Mouse (Mus musculus) embryonic facial prominence, embryonic 10.5 days (tissue): ENCODE measurements around the gene Hmgb3. TPM values are rescaled to one million over a fixed set of nuclear protein-coding genes. Genes with fewer than 3 reads are reported as not detected.
"Not testable (repeated sequence)": the region's sequence is repeated elsewhere in the genome, so short reads cannot be mapped to it uniquely, and the experiment has no call there.

Experiments used
- DNase-seq: peaks from one replicate; pipeline ENCODE4 v3.0.0-alpha.2; 2017; ENCODE audit warnings: low spot score
- H3K27ac ChIP-seq: fragments of 300-500 bp; sonication (generic); replicated peaks from 2 replicates; pipeline ENCODE4 v1.5.1; 2016; ENCODE audit warnings: mild to moderate bottlenecking
- H3K27me3 ChIP-seq: fragments of 300-500 bp; sonication (generic); replicated peaks from 2 replicates; pipeline ENCODE4 v1.6.1; 2016; ENCODE audit warnings: low read depth, mild to moderate bottlenecking; ENCODE audit not compliant: poor library complexity, severe bottlenecking
- H3K36me3 ChIP-seq: fragments of 300-500 bp; sonication (generic); replicated peaks from 2 replicates; pipeline ENCODE4 v1.6.1; 2016; ENCODE audit warnings: mild to moderate bottlenecking, moderate library complexity
- H3K4me1 ChIP-seq: fragments of 300-500 bp; sonication (generic); 2 replicates; pipeline ENCODE4 v1.6.1; 2016
- H3K4me3 ChIP-seq: fragments of 300-500 bp; sonication (generic); 2 replicates; pipeline ENCODE4 v1.5.1; 2016; ENCODE audit warnings: mild to moderate bottlenecking, moderate library complexity
- H3K9me3 ChIP-seq: fragments of 300-500 bp; sonication (generic); 2 replicates; pipeline ENCODE4 v1.6.1; 2016; ENCODE audit warnings: mild to moderate bottlenecking
- WGBS: fragments of 180-500 bp; shearing (Covaris S2); methylation state at CpG from one replicate; pipeline ENCODE4 v1.1.7; 2016; 5-methylcytosine and 5-hydroxymethylcytosine counted together
- polyA plus RNA-seq: library from polyadenylated mRNA; unstranded; fragments of >200 nt; fragmentation: Nextera tagmentation; extraction: Ambion mirVana; gene quantifications from 2 replicates; pipeline ENCODE4 v1.2.1, GENCODE M21; 2016

Gene Hmgb3
- 686 and 718 TPM in 2 replicates for polyA plus RNA-seq

GRCm38 (mm10) chrX:71555415-71556114 lies at the start of gene Hmgb3:
Hmgb3 (plus strand) TSS chrX:71555918.
- DNase-seq = peak; percentile 90
- WGBS = 26% methylated on average over 59 of the region's 59 CpGs
- Histone ChIP-seq H3K27me3 (peaks cover 10% of the 10 kb centered on the region; the same call in 1 of the 2 replicates), H3K27ac (peak within 1 kb of the TSS; percentile 99), H3K9me3 (peaks cover 9% of the 10 kb centered on the region; the same call in 1 of the 2 replicates), H3K4me3 (peak within 1 kb of the TSS; percentile 78), H3K36me3 (peaks cover 17% of the 10 kb centered on the region), H3K4me1 (peaks cover 3% of the 10 kb centered on the region; the same call in 1 of the 2 replicates)

- DNase-seq, H3K27me3 ChIP-seq, H3K27ac ChIP-seq, H3K4me3 ChIP-seq, H3K4me1 ChIP-seq, H3K36me3 ChIP-seq, H3K9me3 ChIP-seq: not testable (repeated sequence)
- 93% methylated on average over 4 of the region's 4 CpGs for WGBS
These were observed 49.1 kb upstream of the Hmgb3 start for GRCm38 (mm10) chrX:71506591-71506990.

GRCm38 (mm10) chrX:71519252-71519651 lies 36.5 kb upstream of the Hmgb3 start:
- Histone ChIP-seq H3K27ac (no peak overlapping the region), H3K9me3 (no peaks in the 10 kb centered on the region), H3K4me1 (no peaks in the 10 kb centered on the region), H3K36me3 (no peaks in the 10 kb centered on the region), H3K27me3 (no peaks in the 10 kb centered on the region), H3K4me3 (no peak overlapping the region)
- DNase-seq = no peak
- WGBS = 83% methylated on average over 4 of the region's 4 CpGs

GRCm38 (mm10) chrX:71522889-71523288 lies 32.8 kb upstream of the Hmgb3 start:
- H3K27me3 ChIP-seq = no peaks in the 10 kb centered on the region
- H3K4me1 ChIP-seq = no peaks in the 10 kb centered on the region
- H3K9me3 ChIP-seq = no peaks in the 10 kb centered on the region
- WGBS = 95% methylated on average over 3 of the region's 3 CpGs
- no peak for DNase-seq
- H3K36me3 ChIP-seq = no peaks in the 10 kb centered on the region
- H3K4me3 ChIP-seq = no peak overlapping the region
- no peak overlapping the region for H3K27ac ChIP-seq

- Histone ChIP-seq H3K4me3 (no peak overlapping the region), H3K27me3 (no peaks in the 10 kb centered on the region; the same call in 1 of the 2 replicates), H3K4me1 (no peaks in the 10 kb centered on the region), H3K9me3 (no peaks in the 10 kb centered on the region), H3K27ac (no peak overlapping the region), H3K36me3 (no peaks in the 10 kb centered on the region)
- WGBS = 71% methylated on average over 2 of the region's 2 CpGs
- no peak for DNase-seq
These were observed 31.4 kb upstream of the Hmgb3 start for GRCm38 (mm10) chrX:71524310-71524709.

- no peaks in the 10 kb centered on the region for H3K36me3 ChIP-seq
- WGBS = 80% methylated on average over 3 of the region's 3 CpGs
- no peak for DNase-seq
- H3K4me3 ChIP-seq = no peak overlapping the region
- H3K4me1 ChIP-seq = no peaks in the 10 kb centered on the region
- H3K27ac ChIP-seq = no peak overlapping the region
- no peaks in the 10 kb centered on the region for H3K9me3 ChIP-seq
- H3K27me3 ChIP-seq = no peaks in the 10 kb centered on the region; the same call in 1 of the 2 replicates
These were observed 30.0 kb upstream of the Hmgb3 start for GRCm38 (mm10) chrX:71525593-71526299.

- H3K27me3 ChIP-seq = no peaks in the 10 kb centered on the region; the same call in 1 of the 2 replicates
- no peak overlapping the region for H3K4me3 ChIP-seq
- WGBS = 78% methylated on average over 1 of the region's 1 CpGs
- no peaks in the 10 kb centered on the region for H3K9me3 ChIP-seq
- H3K36me3 ChIP-seq = no peaks in the 10 kb centered on the region
- no peak for DNase-seq
- H3K4me1 ChIP-seq = no peaks in the 10 kb centered on the region
- H3K27ac ChIP-seq = no peak overlapping the region
These were observed 28.3 kb upstream of the Hmgb3 start for GRCm38 (mm10) chrX:71527461-71527860.

GRCm38 (mm10) chrX:71528150-71528549 lies 27.6 kb upstream of the Hmgb3 start:
- WGBS = 72% methylated on average over 3 of the region's 3 CpGs
- no peaks in the 10 kb centered on the region for H3K4me1 ChIP-seq
- H3K27me3 ChIP-seq = no peaks in the 10 kb centered on the region; the same call in 1 of the 2 replicates
- no peaks in the 10 kb centered on the region for H3K9me3 ChIP-seq
- H3K27ac ChIP-seq = no peak overlapping the region
- DNase-seq = no peak
- no peaks in the 10 kb centered on the region for H3K36me3 ChIP-seq
- H3K4me3 ChIP-seq = no peak overlapping the region

GRCm38 (mm10) chrX:71528646-71529045 lies 27.1 kb upstream of the Hmgb3 start:
- no peaks in the 10 kb centered on the region; the same call in 1 of the 2 replicates for H3K27me3 ChIP-seq
- H3K9me3 ChIP-seq = no peaks in the 10 kb centered on the region
- no peaks in the 10 kb centered on the region for H3K36me3 ChIP-seq
- H3K4me1 ChIP-seq = no peaks in the 10 kb centered on the region
- no peak for DNase-seq
- H3K27ac ChIP-seq = no peak overlapping the region
- H3K4me3 ChIP-seq = no peak overlapping the region
- 79% methylated on average over 6 of the region's 6 CpGs for WGBS

- DNase-seq = no peak
- no peaks in the 10 kb centered on the region; the same call in 1 of the 2 replicates for H3K27me3 ChIP-seq
- no peaks in the 10 kb centered on the region for H3K9me3 ChIP-seq
- WGBS = 71% methylated on average over 3 of the region's 3 CpGs
- no peak overlapping the region for H3K4me3 ChIP-seq
- H3K36me3 ChIP-seq = no peaks in the 10 kb centered on the region
- no peak overlapping the region for H3K27ac ChIP-seq
- H3K4me1 ChIP-seq = no peaks in the 10 kb centered on the region
These were observed 23.1 kb upstream of the Hmgb3 start for GRCm38 (mm10) chrX:71532635-71533034.

- H3K27me3 ChIP-seq = 0 out of 2 replicates have a peak, but pooled peaks cover 10% of the 10 kb centered on the region
These were observed 21.6 kb upstream of the Hmgb3 start for GRCm38 (mm10) chrX:71534102-71534501.

GRCm38 (mm10) chrX:71537791-71538190 lies 17.9 kb upstream of the Hmgb3 start:
- WGBS = 69% methylated on average over 2 of the region's 2 CpGs
- Histone ChIP-seq H3K9me3 (no peaks in the 10 kb centered on the region), H3K4me1 (no peaks in the 10 kb centered on the region), H3K36me3 (no peaks in the 10 kb centered on the region), H3K4me3 (no peak overlapping the region), H3K27ac (no peak overlapping the region), H3K27me3 (peaks cover 24% of the 10 kb centered on the region)
- DNase-seq = no peak

More at GRCm38 (mm10) chrX:71534102-71534501, 21.6 kb upstream of the Hmgb3 start:
- 79% methylated on average over 5 of the region's 5 CpGs for WGBS
- Histone ChIP-seq H3K4me1 (no peaks in the 10 kb centered on the region), H3K36me3 (no peaks in the 10 kb centered on the region), H3K4me3 (no peak overlapping the region), H3K27ac (no peak overlapping the region), H3K9me3 (no peaks in the 10 kb centered on the region)
- no peak for DNase-seq
